Mouse (Mus musculus) kidney, adult 2 months (tissue): Measurements from ENCODE around the gene Ppil1.

Experiments used
- CTCF ChIP-seq: fragments of 200-500 bp; conservative IDR thresholded peaks from 2 replicates; pipeline ENCODE4 v1.5.1; 2011; ENCODE audit warnings: low read depth, mild to moderate bottlenecking, control low read depth, low read length, moderate library complexity, mixed read lengths; ENCODE audit not compliant: insufficient read depth, insufficient read length
- POLR2A ChIP-seq: fragments of 200-500 bp; IDR thresholded peaks from one replicate; pipeline ENCODE4 v1.6.1; 2011; ENCODE audit warnings: low read depth, low read length, control low read depth

GRCm38 (mm10) chr17:29253236-29253635 lies 10.8 kb downstream of the Ppil1 start:
- TF ChIP-seq POLR2A (no peak), CTCF (no peak)
